Comparison of ENCODE assay signal across 19 mouse cellular contexts in genomic region chr10:60622836-60623235, GRCm38 (mm10).
DNase-seq lines count a peak whose midpoint lies in the region; ATAC-seq lines count a peak whose summit lies in the region.
"Had no signal": no experiment of that assay in that cellular context is flagged by ENCODE, and none has a peak within 500 bp of the region (broad histone marks: within the 10 kb centered on the region; RNA-seq: fewer than 3 reads in every experiment).

No protein-coding gene starts in this region.

- no peak overlapping the region for H3K9ac ChIP-seq in neural tube, embryonic 12.5 days
- H3K9ac ChIP-seq: embryonic facial prominence, embryonic 12.5 days; midbrain, embryonic 12.5 days had no signal

- no peaks in the 10 kb centered on the region for H3K36me3 ChIP-seq in neural tube, embryonic 12.5 days
- H3K36me3 ChIP-seq: embryonic facial prominence, embryonic 12.5 days; midbrain, embryonic 12.5 days had no signal

- H3K27me3 ChIP-seq in neural tube, embryonic 12.5 days (replicated peaks), result peaks cover 2% of the 10 kb centered on the region; the same call in 1 of the 2 replicates
- H3K27me3 ChIP-seq: embryonic facial prominence, embryonic 12.5 days had no signal

- WGBS in neural tube, embryonic 12.5 days, result 35% methylated on average over 12 of the region's 12 CpGs

- H3K4me3 ChIP-seq in neural tube, embryonic 12.5 days, result no peak overlapping the region
- H3K4me3 ChIP-seq: embryonic facial prominence, embryonic 12.5 days; layer of hippocampus, adult 2 months; midbrain, embryonic 12.5 days; myocyte had no signal

- no peak overlapping the region for H3K4me2 ChIP-seq in neural tube, embryonic 12.5 days (replicated peaks)
- H3K4me2 ChIP-seq: embryonic facial prominence, embryonic 12.5 days; midbrain, embryonic 12.5 days had no signal

- 0 out of 2 replicates have a peak, but pooled peaks have one; percentile 25 for ATAC-seq in neural tube, embryonic 12.5 days (ENCODE audit: low FRiP score, low read depth)

- no peak overlapping the region for H3K27ac ChIP-seq in neural tube, embryonic 12.5 days
- H3K27ac ChIP-seq: embryonic facial prominence, embryonic 12.5 days; layer of hippocampus, adult 2 months; macrophage; midbrain, embryonic 12.5 days had no signal

- H3K9me3 ChIP-seq in neural tube, embryonic 12.5 days, result peaks cover 4% of the 10 kb centered on the region; the same call in 1 of the 2 replicates
- H3K9me3 ChIP-seq: embryonic facial prominence, embryonic 12.5 days had no signal

- peaks cover 28% of the 10 kb centered on the region for H3K4me1 ChIP-seq in neural tube, embryonic 12.5 days

- DNase-seq in kidney, adult 9 months, result peak; percentile 11
- no peak for DNase-seq in kidney, adult 11 months
- peak; percentile 65 to 84 for DNase-seq in adrenal gland, adult (ENCODE audit: inconsistent age in 2 of 2, low spot score in 1 of 2)
- DNase-seq in adrenal gland, postnatal 4 days (ENCODE audit: low spot score in 2 of 2), result peak; percentile 12 to 32
- no peak for DNase-seq in frontal cortex, postnatal 36 days (ENCODE audit: low spot score in 2 of 2)
- DNase-seq in layer of hippocampus, adult 18-20 months (ENCODE audit: low spot score in 2 of 2), result no peak
- DNase-seq in B cell, adult 2 months, result no peak
- DNase-seq: gastrocnemius, postnatal 25 days; heart, postnatal 36 days; liver; lung, adult 18-20 months; right cerebral cortex, adult 18-20 months; thymus, postnatal 36 days had no signal

Comparison
In these comparisons a context has a peak if more than half of its experiments do, and no peak if none do; other contexts are left out.
1. DNase-seq: peak in kidney, adult 9 months (single experiment), adrenal gland, adult (2 of 2) and adrenal gland, postnatal 4 days (2 of 2); none in kidney, adult 11 months (single experiment), frontal cortex, postnatal 36 days (0 of 2), layer of hippocampus, adult 18-20 months (0 of 2) and B cell, adult 2 months (0 of 2).